ENCODE assay signal across 9 mouse cellular contexts in genomic region chr1:55132308-55132707, GRCm38 (mm10). TPM values are rescaled to one million over a fixed set of nuclear protein-coding genes. Genes with fewer than 3 reads are reported as not detected.
DNase-seq lines count a peak whose midpoint lies in the region; ATAC-seq and TF ChIP-seq lines count a peak whose summit lies in the region.
"Had no signal": no experiment of that assay in that cellular context is flagged by ENCODE, and none has a peak within 500 bp of the region (broad histone marks: within the 10 kb centered on the region; RNA-seq: fewer than 3 reads in every experiment).

No protein-coding gene starts in this region.

- no peaks in the 10 kb centered on the region for H3K27me3 ChIP-seq in kidney, postnatal 0 days (ENCODE audit: insufficient read depth, low read length)
- H3K27me3 ChIP-seq in embryonic facial prominence, embryonic 11.5 days (ENCODE audit: control insufficient read depth, insufficient read depth, low read length), result no peaks in the 10 kb centered on the region
- H3K27me3 ChIP-seq in intestine, embryonic 14.5 days (replicated peaks; ENCODE audit: control insufficient read depth, insufficient read depth, low read length), result no peaks in the 10 kb centered on the region
- no peaks in the 10 kb centered on the region for H3K27me3 ChIP-seq in myocyte (ENCODE audit: control insufficient read depth, insufficient read depth, insufficient read length)

- H3K4me2 ChIP-seq in kidney, postnatal 0 days (ENCODE audit: low read length), result peak overlapping the region; percentile 61
- peak overlapping the region; percentile 48 for H3K4me2 ChIP-seq in embryonic facial prominence, embryonic 11.5 days (ENCODE audit: low read depth, low read length)
- peak overlapping the region; percentile 85 for H3K4me2 ChIP-seq in intestine, embryonic 14.5 days (ENCODE audit: low read length)
- H3K4me2 ChIP-seq in myocyte (ENCODE audit: low read depth), result peak overlapping the region; percentile 85

- no peak for TF ChIP-seq POLR2A in myocyte (IDR thresholded peaks at IDR 0.05; ENCODE audit: insufficient read length, low read depth)

- DNase-seq in kidney, postnatal 0 days (ENCODE audit: low spot score), result no peak
- DNase-seq in kidney, adult 9 months, result no peak
- DNase-seq in embryonic facial prominence, embryonic 11.5 days (ENCODE audit: low spot score), result no peak
- no peak for DNase-seq in intestine, embryonic 14.5 days (ENCODE audit: low spot score)
- DNase-seq in frontal cortex, postnatal 10 days (ENCODE audit: low spot score in 2 of 2), result no peak
- no peak for DNase-seq in ovary, adult 18-20 months (ENCODE audit: low spot score)
- DNase-seq in left cerebral cortex, adult 9 months (ENCODE audit: low spot score in 2 of 2), result no peak
- DNase-seq: gastrocnemius, postnatal 14 days had no signal

- no peaks in the 10 kb centered on the region for H3K9me3 ChIP-seq in kidney, postnatal 0 days (replicated peaks; ENCODE audit: low read length)
- no peaks in the 10 kb centered on the region for H3K9me3 ChIP-seq in embryonic facial prominence, embryonic 11.5 days (replicated peaks; ENCODE audit: control insufficient read depth, low read length)
- no peaks in the 10 kb centered on the region for H3K9me3 ChIP-seq in intestine, embryonic 14.5 days (ENCODE audit: control insufficient read depth, low read length)

- H3K4me3 ChIP-seq in kidney, postnatal 0 days (replicated peaks; ENCODE audit: low read depth, low read length), result peak overlapping the region; percentile 84
- peak overlapping the region; percentile 98 for H3K4me3 ChIP-seq in embryonic facial prominence, embryonic 11.5 days (ENCODE audit: low read depth, low read length)
- peak overlapping the region; percentile 85 for H3K4me3 ChIP-seq in intestine, embryonic 14.5 days (ENCODE audit: low read depth, low read length)
- peak overlapping the region; percentile 60 for H3K4me3 ChIP-seq in myocyte

- peak overlapping the region; percentile 84 for H3ac ChIP-seq in myocyte (ENCODE audit: control insufficient read depth, insufficient read length)

- WGBS in kidney, postnatal 0 days, result 50% methylated on average over 4 of the region's 4 CpGs
- 74% methylated on average over 4 of the region's 4 CpGs for WGBS in embryonic facial prominence, embryonic 11.5 days
- WGBS in intestine, embryonic 14.5 days, result 72% methylated on average over 4 of the region's 4 CpGs

- H3K79me2 ChIP-seq in myocyte (ENCODE audit: control insufficient read depth, insufficient read depth), result peaks cover 58% of the 10 kb centered on the region

- no peaks in the 10 kb centered on the region for H3K36me3 ChIP-seq in kidney, postnatal 0 days (ENCODE audit: insufficient read depth, low read length)
- H3K36me3 ChIP-seq in embryonic facial prominence, embryonic 11.5 days (replicated peaks; ENCODE audit: control insufficient read depth, insufficient read depth, low read depth, low read length), result no peaks in the 10 kb centered on the region
- H3K36me3 ChIP-seq in intestine, embryonic 14.5 days (ENCODE audit: control insufficient read depth, insufficient read depth, low read length), result peaks cover 3% of the 10 kb centered on the region; the same call in 1 of the 2 replicates
- no peaks in the 10 kb centered on the region for H3K36me3 ChIP-seq in myocyte (ENCODE audit: control insufficient read depth, insufficient read depth)

- no peak for TF ChIP-seq CTCF in kidney, postnatal 0 days (IDR thresholded peaks at IDR 0.05; ENCODE audit: low read depth)

- ATAC-seq in kidney, postnatal 0 days (replicated peaks; ENCODE audit: low FRiP score, low read depth), result no peak
- no peak for ATAC-seq in embryonic facial prominence, embryonic 11.5 days (replicated peaks; ENCODE audit: insufficient number of reproducible peaks, low FRiP score, low TSS enrichment, low read depth)
- no peak for ATAC-seq in intestine, embryonic 14.5 days (replicated peaks; ENCODE audit: low FRiP score, low TSS enrichment, low read depth)

- peak overlapping the region; percentile 98; the same call in 1 of the 2 replicates for H3K9ac ChIP-seq in kidney, postnatal 0 days (ENCODE audit: low read depth, low read length)
- H3K9ac ChIP-seq in embryonic facial prominence, embryonic 11.5 days (replicated peaks; ENCODE audit: low read length), result no peak overlapping the region
- peak overlapping the region; percentile 78 for H3K9ac ChIP-seq in intestine, embryonic 14.5 days (ENCODE audit: low read length)

- H3K4me1 ChIP-seq in kidney, postnatal 0 days (replicated peaks; ENCODE audit: insufficient read depth, low read length), result peaks cover 9% of the 10 kb centered on the region; the same call in 1 of the 2 replicates
- H3K4me1 ChIP-seq in embryonic facial prominence, embryonic 11.5 days (ENCODE audit: control insufficient read depth, insufficient read depth, low read length), result no peaks in the 10 kb centered on the region
- H3K4me1 ChIP-seq in intestine, embryonic 14.5 days (replicated peaks; ENCODE audit: control insufficient read depth, insufficient read depth, low read length), result peaks cover 16% of the 10 kb centered on the region; the same call in 1 of the 2 replicates

- H3K27ac ChIP-seq in kidney, postnatal 0 days, result peak overlapping the region; percentile 99; the same call in 1 of the 2 replicates
- H3K27ac ChIP-seq in embryonic facial prominence, embryonic 11.5 days (replicated peaks; ENCODE audit: low read depth, low read length), result no peak overlapping the region
- H3K27ac ChIP-seq in intestine, embryonic 14.5 days (ENCODE audit: low read depth), result no peak overlapping the region

TF ChIP-seq in myocyte, 11 proteins besides CTCF, POLR2A, EP300 and RAD21:
- no peak for TF ChIP-seq SRF (IDR thresholded peaks at IDR 0.05; ENCODE audit: control insufficient read depth, insufficient read length, low read depth)
- no peak for TF ChIP-seq MYOG (IDR thresholded peaks at IDR 0.05; ENCODE audit: control insufficient read depth in 1 of 3, insufficient read depth in 1 of 3, insufficient read length in 2 of 3, low read depth in 2 of 3)
- TF ChIP-seq MYOD1 (IDR thresholded peaks at IDR 0.05; ENCODE audit: control insufficient read depth in 1 of 3, insufficient read length in 2 of 3, low read depth in 2 of 3), result no peak
- no peak for TF ChIP-seq USF1 (IDR thresholded peaks at IDR 0.05; ENCODE audit: low read depth)
- TF ChIP-seq E2F4 (IDR thresholded peaks at IDR 0.05; ENCODE audit: insufficient read depth), result no peak
- no peak for TF ChIP-seq POLR2AphosphoS2 (IDR thresholded peaks at IDR 0.05; ENCODE audit: insufficient read length, low read depth)

RNA-seq across cellular contexts. Expression of gene Mob4, which starts 1.3 kb away (rescaled TPM):
- polyA plus RNA-seq in kidney, postnatal 0 days (2015; fragmentation: Nextera tagmentation; extraction: Ambion mirVana), result 122 TPM in 2 replicates
- polyA plus RNA-seq in embryonic facial prominence, embryonic 11.5 days (2014; fragmentation: Nextera tagmentation; extraction: Ambion mirVana), result 163 and 165 TPM in 2 replicates
- polyA plus RNA-seq in intestine, embryonic 14.5 days (2014; fragmentation: Nextera tagmentation; extraction: Ambion mirVana), result 145 and 146 TPM in 2 replicates
- polyA plus RNA-seq in myocyte (2012; fragmentation: generic; extraction: Trizol), result 19.5 TPM

RNA-seq across cellular contexts. Expression of gene Hspd1, which starts 44.3 kb away (rescaled TPM):
- polyA plus RNA-seq in kidney, postnatal 0 days (2015; fragmentation: Nextera tagmentation; extraction: Ambion mirVana), result 315 and 358 TPM in 2 replicates
- 424 and 463 TPM in 2 replicates for polyA plus RNA-seq in embryonic facial prominence, embryonic 11.5 days (2014; fragmentation: Nextera tagmentation; extraction: Ambion mirVana)
- 487 and 509 TPM in 2 replicates for polyA plus RNA-seq in intestine, embryonic 14.5 days (2014; fragmentation: Nextera tagmentation; extraction: Ambion mirVana)
- 132 TPM for polyA plus RNA-seq in myocyte (2012; fragmentation: generic; extraction: Trizol)

RNA-seq across cellular contexts. Expression of gene Hspe1, which starts 44.4 kb away (rescaled TPM):
- 528 and 576 TPM in 2 replicates for polyA plus RNA-seq in kidney, postnatal 0 days (2015; fragmentation: Nextera tagmentation; extraction: Ambion mirVana)
- 524 and 599 TPM in 2 replicates for polyA plus RNA-seq in embryonic facial prominence, embryonic 11.5 days (2014; fragmentation: Nextera tagmentation; extraction: Ambion mirVana)
- polyA plus RNA-seq in intestine, embryonic 14.5 days (2014; fragmentation: Nextera tagmentation; extraction: Ambion mirVana), result 605 and 740 TPM in 2 replicates
- 436 TPM for polyA plus RNA-seq in myocyte (2012; fragmentation: generic; extraction: Trizol)
